Mouse (Mus musculus) MEL (cell line): ENCODE data around the gene Micu1. TPM values are rescaled to one million over a fixed set of nuclear protein-coding genes. Genes with fewer than 3 reads are reported as not detected.

ENCODE experiments used
- DNase-seq: peaks from one replicate; pipeline ENCODE4 v3.0.0; 2011; ENCODE audit warnings: low read depth, low spot score
- H3K27ac ChIP-seq: 2 replicates; pipeline ENCODE4 v1.5.1; 2012; ENCODE audit warnings: low read depth, mild to moderate bottlenecking, control low read depth, low read length, moderate library complexity; ENCODE audit not compliant: control insufficient read depth
- H3K27me3 ChIP-seq, 2 experiments: fragments of 150-350 bp in 1 of 2; sonication (generic) in 1 of 2; 2 replicates each; pipeline ENCODE4 v1.6.1; 2012; ENCODE audit warnings: low read length in 2 of 2, mild to moderate bottlenecking in 2 of 2, improper control_type of control experiment in 1 of 2, moderate library complexity in 1 of 2; ENCODE audit not compliant: insufficient read depth in 2 of 2, control insufficient read depth in 1 of 2
- H3K36me3 ChIP-seq, 2 experiments: 2 replicates each; pipeline ENCODE4 v1.6.1; 2012 to 2014; ENCODE audit warnings: low read length in 2 of 2, improper control_type of control experiment in 1 of 2, inconsistent platforms in 1 of 2, mild to moderate bottlenecking in 1 of 2; ENCODE audit not compliant: insufficient read depth in 2 of 2, control insufficient read depth in 1 of 2
- H3K4me1 ChIP-seq, 2 experiments: fragments of 150-350 bp in 1 of 2; sonication (generic) in 1 of 2; 2 replicates each; pipeline ENCODE4 v1.6.1; 2012; ENCODE audit warnings: low read length in 2 of 2, improper control_type of control experiment in 1 of 2, mild to moderate bottlenecking in 1 of 2; ENCODE audit not compliant: insufficient read depth in 2 of 2, control insufficient read depth in 1 of 2
- H3K4me3 ChIP-seq, 2 experiments: fragments of 150-350 bp in 1 of 2; sonication (generic) in 1 of 2; 2 replicates each; pipeline ENCODE4 v1.5.1; 2012; ENCODE audit warnings: low read depth in 2 of 2, low read length in 2 of 2, mild to moderate bottlenecking in 2 of 2, moderate library complexity in 2 of 2, control low read depth in 1 of 2, improper control_type of control experiment in 1 of 2; ENCODE audit not compliant: control insufficient read depth in 1 of 2, insufficient read depth in 1 of 2
- H3K79me2 ChIP-seq: 2 replicates; pipeline ENCODE4 v1.6.1; 2012; ENCODE audit warnings: mild to moderate bottlenecking, low read length, moderate library complexity; ENCODE audit not compliant: control insufficient read depth, poor library complexity, insufficient read depth
- H3K9ac ChIP-seq: 2 replicates; pipeline ENCODE4 v1.6.1; 2012; ENCODE audit warnings: low read depth, mild to moderate bottlenecking, control low read depth, low read length, moderate library complexity; ENCODE audit not compliant: control insufficient read depth, poor library complexity, severe bottlenecking
- H3K9me3 ChIP-seq: fragments of 150-350 bp; sonication (generic); replicated peaks from 2 replicates; pipeline ENCODE4 v1.6.1; 2012; ENCODE audit warnings: mild to moderate bottlenecking, low read length, improper control_type of control experiment, moderate library complexity; ENCODE audit not compliant: insufficient read depth
- CHD1 ChIP-seq: IDR thresholded peaks from 2 replicates; pipeline ENCODE4 v1.6.1; 2012; ENCODE audit warnings: low read depth, mild to moderate bottlenecking, inconsistent platforms, low read length, improper control_type of control experiment
- CHD2 ChIP-seq: IDR thresholded peaks from 2 replicates; pipeline ENCODE4 v1.6.1; 2011; ENCODE audit warnings: low read length, improper control_type of control experiment
- ELF1 ChIP-seq: IDR thresholded peaks from 2 replicates; pipeline ENCODE4 v1.6.1; 2014; ENCODE audit warnings: low read depth, mild to moderate bottlenecking, inconsistent platforms, low read length, improper control_type of control experiment, moderate library complexity
- GATA1 ChIP-seq: IDR thresholded peaks from 2 replicates; pipeline ENCODE4 v1.6.1; 2011; ENCODE audit warnings: low read depth, low read length, improper control_type of control experiment
- MAFK ChIP-seq: IDR thresholded peaks from 2 replicates; pipeline ENCODE4 v1.6.1; 2011; ENCODE audit warnings: low read depth, mild to moderate bottlenecking, low read length, improper control_type of control experiment, borderline replicate concordance
- MAX ChIP-seq: IDR thresholded peaks from 2 replicates; pipeline ENCODE4 v1.6.1; 2011; ENCODE audit warnings: low read length, improper control_type of control experiment
- MAZ ChIP-seq: IDR thresholded peaks from 2 replicates; pipeline ENCODE4 v1.6.1; 2012; ENCODE audit warnings: low read depth, mild to moderate bottlenecking, inconsistent platforms, low read length, improper control_type of control experiment
- MEF2A ChIP-seq: IDR thresholded peaks from 2 replicates; pipeline ENCODE4 v1.6.1; 2014; ENCODE audit warnings: low read depth, mild to moderate bottlenecking, inconsistent platforms, low read length, improper control_type of control experiment; ENCODE audit not compliant: poor library complexity, insufficient replicate concordance, severe bottlenecking; ENCODE audit errors: extremely low read depth
- MXI1 ChIP-seq: IDR thresholded peaks from 2 replicates; pipeline ENCODE4 v1.6.1; 2011; ENCODE audit warnings: mild to moderate bottlenecking, low read depth, low read length, improper control_type of control experiment
- MYB ChIP-seq: IDR thresholded peaks from 2 replicates; pipeline ENCODE4 v1.6.1; 2011; ENCODE audit warnings: mild to moderate bottlenecking, low read depth, low read length, improper control_type of control experiment
- MYC ChIP-seq: IDR thresholded peaks from 2 replicates; pipeline ENCODE4 v1.6.1; 2011; ENCODE audit warnings: low read depth, mild to moderate bottlenecking, low read length, improper control_type of control experiment, moderate library complexity
- NRF1 ChIP-seq: IDR thresholded peaks from 2 replicates; pipeline ENCODE4 v1.6.1; 2014; ENCODE audit warnings: low read depth, mild to moderate bottlenecking, inconsistent platforms, low read length, improper control_type of control experiment, moderate library complexity; ENCODE audit not compliant: poor library complexity, insufficient read depth, severe bottlenecking
- POLR2A ChIP-seq, 2 experiments: IDR thresholded peaks; 2 replicates each; pipeline ENCODE4 v1.6.1; 2011 to 2012; ENCODE audit warnings: low read length in 2 of 2, mild to moderate bottlenecking in 2 of 2, control low read depth in 1 of 2, improper control_type of control experiment in 1 of 2, low read depth in 1 of 2, moderate library complexity in 1 of 2; ENCODE audit not compliant: control insufficient read depth in 1 of 2, insufficient read depth in 1 of 2, poor library complexity in 1 of 2
- RAD21 ChIP-seq: IDR thresholded peaks from 2 replicates; pipeline ENCODE4 v1.6.1; 2011; ENCODE audit warnings: mild to moderate bottlenecking, low read depth, low read length, improper control_type of control experiment
- SIN3A ChIP-seq: IDR thresholded peaks from 2 replicates; pipeline ENCODE4 v1.6.1; 2012; ENCODE audit warnings: low read length, improper control_type of control experiment, inconsistent platforms
- SMC3 ChIP-seq: IDR thresholded peaks from 2 replicates; pipeline ENCODE4 v1.6.1; 2011; ENCODE audit warnings: low read depth, low read length, improper control_type of control experiment
- ZC3H11A ChIP-seq: IDR thresholded peaks from 2 replicates; pipeline ENCODE4 v1.6.1; 2012; ENCODE audit warnings: low read depth, mild to moderate bottlenecking, inconsistent platforms, low read length, improper control_type of control experiment
- ZKSCAN1 ChIP-seq: IDR thresholded peaks from 2 replicates; pipeline ENCODE4 v1.6.1; 2012; ENCODE audit warnings: low read depth, mild to moderate bottlenecking, inconsistent platforms, low read length, improper control_type of control experiment, moderate library complexity
- polyA plus RNA-seq, 2 experiments: library from polyadenylated mRNA; stranded (reverse) in 1 of 2; unstranded in 1 of 2; fragments of >175 nt in 1 of 2; fragments of >200 nt in 1 of 2; gene quantifications; 2 replicates each; pipeline versions ENCODE4 v1.2.1 to v1.2.4; 2012; ENCODE audit warnings: low replicate concordance in 2 of 2, low read depth in 1 of 2; ENCODE audit not compliant: insufficient read length in 2 of 2, insufficient read depth in 1 of 2, missing spikeins in 1 of 2
- total RNA-seq: library from RNA; depleted of rRNA; stranded (reverse); fragments of 300-350 nt; gene quantifications from 2 replicates; pipeline ENCODE4 v1.2.3, GENCODE M21; 2012

Micu1 gene
- total and polyA plus RNA-seq, 3 experiments, result 18.0 to 26.8 TPM; not detected in 1

- Histone ChIP-seq H3K4me3 (no peak overlapping the region), H3K9me3 (no peaks in the 10 kb centered on the region), H3K27ac (no peak overlapping the region), H3K4me1 (no peaks in the 10 kb centered on the region), H3K9ac (no peak overlapping the region), H3K79me2 (no peaks in the 10 kb centered on the region), H3K27me3 (no peaks in the 10 kb centered on the region), H3K36me3 (no peaks in the 10 kb centered on the region)
- no peak for DNase-seq
- TF ChIP-seq CHD1 (no peak), SIN3A (no peak), SMC3 (no peak), ZC3H11A (no peak), ZKSCAN1 (no peak), MXI1 (no peak)
Observed at GRCm38 (mm10) chr10:59747334-59747733, 45.1 kb downstream of the Micu1 start.

- no peaks in the 10 kb centered on the region for H3K27me3 ChIP-seq
- no peak overlapping the region for H3K4me3 ChIP-seq
- H3K4me1 ChIP-seq, result no peaks in the 10 kb centered on the region
- H3K9me3 ChIP-seq, result no peaks in the 10 kb centered on the region
- H3K36me3 ChIP-seq, result no peaks in the 10 kb centered on the region
- no peak overlapping the region for H3K27ac ChIP-seq
- no peak overlapping the region for H3K9ac ChIP-seq
- DNase-seq, result no peak
- H3K79me2 ChIP-seq, result no peaks in the 10 kb centered on the region
- TF ChIP-seq SMC3, result no peak
- no peak for TF ChIP-seq SIN3A
- TF ChIP-seq GATA1, result no peak
- TF ChIP-seq NRF1, result no peak
- TF ChIP-seq ZKSCAN1, result no peak
- TF ChIP-seq POLR2A (IDR thresholded peaks at IDR 0.05; ENCODE audit: control insufficient read depth in 1 of 2, insufficient read depth in 1 of 2, low read depth in 1 of 2, low read length in 2 of 2, poor library complexity in 1 of 2), result no peak
- no peak for TF ChIP-seq MYB
- TF ChIP-seq MAFK, result no peak
- no peak for TF ChIP-seq RAD21
- TF ChIP-seq MAZ, result no peak
- no peak for TF ChIP-seq ELF1
- no peak for TF ChIP-seq CHD2
- no peak for TF ChIP-seq MYC
- TF ChIP-seq MAX, result no peak
- no peak for TF ChIP-seq MEF2A
- TF ChIP-seq MXI1, result no peak
Observed at GRCm38 (mm10) chr10:59748699-59749200, 46.5 kb downstream of the Micu1 start.
